Mouse (Mus musculus) lung, embryonic 14.5 days (tissue): ENCODE data around the gene Calm3. TPM values are rescaled to one million over a fixed set of nuclear protein-coding genes. Genes with fewer than 3 reads are reported as not detected.

Experiments
- ATAC-seq: fragments of 200-750 bp; cut with Nextera tagmentation; 2 replicates; pipeline ENCODE4 v1.8.0; 2017; ENCODE audit warnings: mild to moderate bottlenecking, moderate TSS enrichment, moderate library complexity; ENCODE audit not compliant: insufficient read depth
- DNase-seq: peaks from one replicate; pipeline ENCODE4 v3.0.0-alpha.2; 2015
- H3K27ac ChIP-seq: fragments of 300-500 bp; sonication (generic); 2 replicates; pipeline ENCODE4 v1.5.1; 2014; ENCODE audit warnings: low read depth, mild to moderate bottlenecking, moderate library complexity
- H3K27me3 ChIP-seq: fragments of 300-500 bp; sonication (generic); 2 replicates; pipeline ENCODE4 v1.6.1; 2014; ENCODE audit warnings: low read length, control low read depth; ENCODE audit not compliant: insufficient read depth
- H3K36me3 ChIP-seq: fragments of 300-500 bp; sonication (generic); 2 replicates; pipeline ENCODE4 v1.6.1; 2014; ENCODE audit warnings: control low read depth; ENCODE audit not compliant: insufficient read depth
- H3K4me1 ChIP-seq: fragments of 300-500 bp; sonication (generic); 2 replicates; pipeline ENCODE4 v1.6.1; 2014; ENCODE audit warnings: antibody characterized with exemption, control low read depth; ENCODE audit not compliant: insufficient read depth
- H3K4me2 ChIP-seq: fragments of 300-500 bp; sonication (generic); 2 replicates; pipeline ENCODE4 v1.6.1; 2014; ENCODE audit warnings: mild to moderate bottlenecking
- H3K4me3 ChIP-seq: fragments of 300-500 bp; sonication (generic); 2 replicates; pipeline ENCODE4 v1.5.1; 2014; ENCODE audit warnings: low read depth, low read length
- H3K9ac ChIP-seq: fragments of 300-500 bp; sonication (generic); 2 replicates; pipeline ENCODE4 v1.6.1; 2014
- H3K9me3 ChIP-seq: fragments of 300-500 bp; sonication (generic); 2 replicates; pipeline ENCODE4 v1.6.1; 2016; ENCODE audit warnings: low read depth, low read length, control low read depth
- CTCF ChIP-seq: IDR thresholded peaks from 2 replicates; pipeline ENCODE4 v1.5.1; 2016; ENCODE audit warnings: antibody characterized with exemption, low read depth
- WGBS: fragments of 180-500 bp; shearing (Covaris S2); extraction: QIAGEN DNeasy Blood & Tissue Kit; methylation state at CpG from one replicate; pipeline ENCODE4 v1.1.7; 2014; 5-methylcytosine and 5-hydroxymethylcytosine counted together
- polyA plus RNA-seq: library from polyadenylated mRNA; unstranded; fragments of >200 nt; fragmentation: Nextera tagmentation; extraction: Ambion mirVana; gene quantifications from 2 replicates; pipeline ENCODE4 v1.2.1, GENCODE M21; 2014

Calm3 gene
- polyA plus RNA-seq, result 139 and 155 TPM in 2 replicates

DNA sequence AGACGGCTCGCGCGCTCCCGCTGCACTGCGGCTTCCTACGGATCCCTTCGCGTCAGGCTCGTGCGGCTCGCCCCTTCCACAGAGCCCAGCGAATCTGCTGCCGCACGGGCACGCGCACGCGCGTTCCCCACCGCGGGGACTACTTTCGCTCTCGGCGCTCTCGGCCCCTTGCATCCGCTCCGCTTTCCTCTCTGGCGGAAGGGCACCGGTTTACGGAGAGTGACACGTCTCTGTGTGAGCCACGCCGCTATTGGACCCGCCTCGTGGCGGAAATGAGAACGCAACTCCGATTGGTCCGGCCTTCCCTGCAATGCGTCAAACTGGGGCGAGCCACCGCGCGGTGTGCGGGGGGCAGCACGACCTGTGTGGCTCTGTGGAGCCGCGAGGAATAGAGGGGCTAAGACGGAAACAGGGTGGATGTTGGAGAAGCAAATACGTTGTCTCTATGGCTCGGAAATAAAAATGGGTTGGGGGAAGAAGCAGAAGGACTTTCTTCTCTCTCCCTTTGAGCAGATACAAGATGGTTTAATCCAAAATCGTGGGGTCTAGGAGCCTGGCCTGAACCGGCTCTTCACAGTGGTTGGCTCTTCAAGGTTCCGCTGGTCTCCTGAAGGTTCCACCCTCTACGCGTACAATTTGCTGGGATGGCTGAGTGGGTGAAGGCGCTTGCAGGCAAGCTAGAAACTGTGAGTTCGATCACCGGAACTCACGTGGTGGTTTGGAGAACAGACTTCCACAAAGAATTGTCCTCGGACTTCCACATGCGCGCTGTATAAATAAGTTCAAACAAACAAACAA, at the start of gene Calm3:
Gene Calm3 (minus strand): TSS at position 78 of the 798 bp plus-strand sequence.
- H3K4me2 ChIP-seq, result peak within 1 kb of the TSS; percentile 97
- H3K4me1 ChIP-seq, result peaks cover 17% of the 10 kb centered on the region
- peak; percentile 43 for TF ChIP-seq CTCF
- H3K27ac ChIP-seq, result peak within 1 kb of the TSS; percentile 96
- no peaks in the 10 kb centered on the region for H3K27me3 ChIP-seq
- DNase-seq (peak; percentile 100), ATAC-seq (peak; percentile 93)
- peak within 1 kb of the TSS; percentile 69 for H3K4me3 ChIP-seq
- peak within 1 kb of the TSS; percentile 83 for H3K9ac ChIP-seq
- no peaks in the 10 kb centered on the region for H3K9me3 ChIP-seq
- 2% methylated on average over 63 of the region's 64 CpGs for WGBS
- peaks cover 27% of the 10 kb centered on the region for H3K36me3 ChIP-seq

DNA sequence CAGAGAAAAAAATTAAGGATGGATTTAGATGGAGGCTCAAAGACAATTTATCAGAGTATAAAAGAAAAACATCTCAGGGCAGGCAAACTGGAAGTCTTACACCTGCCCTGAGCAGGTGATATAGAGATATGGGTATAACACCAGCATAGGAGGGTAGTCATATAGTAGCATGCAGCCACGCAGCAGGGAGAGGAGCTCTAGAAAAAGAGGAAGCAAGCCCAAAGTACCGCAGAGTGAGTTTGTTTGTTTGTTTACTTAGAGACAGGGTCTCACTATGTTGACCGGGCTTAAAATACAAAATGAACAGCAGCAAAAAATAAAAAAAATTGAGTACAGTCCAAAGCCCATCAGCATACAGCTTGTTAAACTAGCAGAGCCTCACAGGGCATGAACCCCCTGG, 47.2 kb upstream of the Calm3 start:
- ATAC-seq (no peak), DNase-seq (no peak)
- no peak for TF ChIP-seq CTCF
- H3K4me2 ChIP-seq, result no peak overlapping the region
- no peaks in the 10 kb centered on the region for H3K36me3 ChIP-seq
- no peak overlapping the region for H3K27ac ChIP-seq
- H3K9ac ChIP-seq, result no peak overlapping the region
- H3K4me1 ChIP-seq, result no peaks in the 10 kb centered on the region
- H3K27me3 ChIP-seq, result no peaks in the 10 kb centered on the region
- H3K4me3 ChIP-seq, result no peak overlapping the region
- 57% methylated on average over 3 of the region's 3 CpGs for WGBS
- no peaks in the 10 kb centered on the region for H3K9me3 ChIP-seq

DNA sequence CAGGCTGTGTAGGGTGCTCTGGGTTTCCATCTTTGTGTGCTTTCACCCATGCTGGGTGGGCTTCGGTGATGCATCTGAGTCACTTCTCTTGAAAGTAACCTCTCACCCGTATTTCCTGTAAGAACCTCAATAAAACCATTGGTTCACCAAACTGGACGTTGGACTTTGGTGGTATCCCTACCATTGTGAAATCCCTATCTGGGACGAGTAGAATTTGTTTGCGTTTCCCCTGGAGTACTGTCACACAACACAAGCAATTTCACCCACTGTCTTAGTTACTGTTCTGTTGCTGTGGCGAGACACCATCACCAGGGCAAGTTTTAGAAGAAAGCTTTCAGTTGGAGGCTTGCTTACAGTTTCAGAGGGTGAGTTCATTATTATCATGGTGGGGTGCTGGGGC, 44.5 kb upstream of the Calm3 start:
- Histone ChIP-seq H3K27ac (no peak overlapping the region), H3K4me2 (no peak overlapping the region), H3K27me3 (no peaks in the 10 kb centered on the region), H3K9ac (no peak overlapping the region), H3K9me3 (no peaks in the 10 kb centered on the region), H3K4me3 (no peak overlapping the region), H3K36me3 (no peaks in the 10 kb centered on the region), H3K4me1 (no peaks in the 10 kb centered on the region)
- ATAC-seq (no peak), DNase-seq (no peak)
- no peak for TF ChIP-seq CTCF
- 78% methylated on average over 6 of the region's 6 CpGs for WGBS

GRCm38 (mm10) chr7:16961678-16962077, 37.8 kb upstream of the Calm3 start:
- Histone ChIP-seq H3K4me1 (no peaks in the 10 kb centered on the region), H3K36me3 (no peaks in the 10 kb centered on the region), H3K4me3 (no peak overlapping the region), H3K9ac (no peak overlapping the region), H3K4me2 (no peak overlapping the region), H3K27ac (no peak overlapping the region), H3K27me3 (0 out of 2 replicates have a peak, but pooled peaks cover 6% of the 10 kb centered on the region), H3K9me3 (no peaks in the 10 kb centered on the region)
- ATAC-seq, result no peak
- TF ChIP-seq CTCF, result no peak
- 67% methylated on average over 5 of the region's 5 CpGs for WGBS
- no peak for DNase-seq

- H3K9me3 ChIP-seq, result no peaks in the 10 kb centered on the region
- ATAC-seq, result peak; percentile 63
- no peaks in the 10 kb centered on the region for H3K36me3 ChIP-seq
- H3K4me3 ChIP-seq, result no peak within 1 kb of the TSS
- H3K9ac ChIP-seq, result no peak within 1 kb of the TSS
- TF ChIP-seq CTCF, result no peak
- DNase-seq, result peak; percentile 68
- no peak within 1 kb of the TSS for H3K4me2 ChIP-seq
- WGBS, result 20% methylated on average over 17 of the region's 17 CpGs
- H3K27me3 ChIP-seq, result 0 out of 2 replicates have a peak, but pooled peaks cover 6% of the 10 kb centered on the region
- H3K27ac ChIP-seq, result no peak within 1 kb of the TSS
- no peaks in the 10 kb centered on the region for H3K4me1 ChIP-seq
These were observed 35.7 kb upstream of the Calm3 start, which contains the start of gene Pnmal1 for GRCm38 (mm10) chr7:16959539-16960187. Pnmal1 (plus strand) TSS chr7:16959679.

GRCm38 (mm10) chr7:16956410-16957265, 32.7 kb upstream of the Calm3 start:
- ATAC-seq (no peak), DNase-seq (no peak)
- Histone ChIP-seq H3K4me3 (no peak overlapping the region), H3K4me1 (no peaks in the 10 kb centered on the region), H3K36me3 (no peaks in the 10 kb centered on the region), H3K9me3 (no peaks in the 10 kb centered on the region), H3K9ac (no peak overlapping the region), H3K4me2 (no peak overlapping the region), H3K27me3 (0 out of 2 replicates have a peak, but pooled peaks cover 6% of the 10 kb centered on the region), H3K27ac (no peak overlapping the region)
- no peak for TF ChIP-seq CTCF
- 66% methylated on average over 15 of the region's 15 CpGs for WGBS
